Mouse (Mus musculus): ENCODE measurements around the gene Trmt10c. TPM values are rescaled to one million over a fixed set of nuclear protein-coding genes. Genes with fewer than 3 reads are reported as not detected.
"Not testable (repeated sequence)": the region's sequence is repeated elsewhere in the genome, so short reads cannot be mapped to it uniquely, and the experiment has no call there.

Trmt10c gene
- polyA plus RNA-seq (2017; shearing (Covaris generic)) = 10 to 100 TPM; 25.4 to 29.0 TPM

DNA sequence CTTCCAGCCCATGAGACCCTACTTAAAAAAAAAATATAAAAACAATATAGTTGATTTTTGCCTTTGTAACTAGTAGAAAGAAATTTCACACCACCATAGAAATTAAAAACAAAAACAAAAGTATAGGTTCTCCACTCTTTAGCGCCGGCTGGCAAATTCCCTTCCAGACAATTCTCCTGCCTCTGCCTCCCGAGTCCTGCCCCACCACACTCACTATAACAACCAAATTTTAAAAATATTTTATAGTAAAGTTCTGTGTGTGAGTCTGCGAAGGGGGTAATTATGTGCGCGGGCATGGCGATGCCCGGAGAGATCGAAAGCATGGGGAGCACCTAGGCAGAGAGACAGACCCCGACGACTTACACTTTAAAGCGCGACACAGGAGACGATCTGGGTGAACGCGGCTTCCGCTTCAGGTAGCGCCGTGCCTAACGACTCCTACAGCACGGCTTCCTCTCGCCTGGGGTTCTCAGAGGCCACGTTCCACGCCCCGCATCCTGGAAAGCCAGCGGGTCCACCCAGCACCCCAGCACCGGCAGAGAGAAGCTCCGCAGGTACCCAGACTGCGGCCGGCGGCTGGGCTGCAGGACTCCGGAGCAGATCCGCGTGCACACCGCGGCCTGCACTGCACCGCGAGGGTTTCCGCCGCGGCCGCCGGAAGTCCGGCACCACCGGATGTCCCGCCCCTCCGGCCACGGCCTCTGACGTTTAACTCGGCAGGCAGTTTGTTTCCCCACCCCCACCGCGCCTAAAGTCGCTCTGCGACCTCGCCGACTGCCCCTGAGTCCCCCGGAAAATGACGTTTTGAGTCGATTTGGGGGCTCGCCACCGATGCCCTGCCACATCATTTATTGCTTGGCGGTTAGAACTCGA, at the start of gene Trmt10c:
Gene Trmt10c (minus strand): TSS at position 682 of the 873 bp plus-strand sequence.
- ATAC-seq = peak; percentile 86

DNA sequence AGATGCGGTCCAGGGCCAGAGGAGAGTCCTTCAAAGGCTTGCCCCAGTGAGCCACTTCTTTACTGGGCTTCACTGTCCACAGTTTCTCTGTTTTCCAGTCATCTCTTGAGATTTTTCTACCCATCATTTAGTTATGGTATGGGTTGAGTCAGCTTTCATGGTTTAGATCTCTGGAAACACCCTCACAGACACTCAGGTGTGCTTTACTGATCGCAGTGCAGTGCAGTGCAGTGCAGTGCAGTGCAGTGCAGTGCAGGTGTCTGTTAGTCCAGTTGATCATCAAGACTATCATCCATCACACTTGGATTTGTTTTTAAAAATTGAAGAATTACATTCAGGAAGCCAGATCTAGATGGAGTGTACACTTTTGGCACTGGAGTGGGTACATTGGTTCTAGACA, 48.7 kb upstream of the Trmt10c start:
- ATAC-seq = no peak

DNA sequence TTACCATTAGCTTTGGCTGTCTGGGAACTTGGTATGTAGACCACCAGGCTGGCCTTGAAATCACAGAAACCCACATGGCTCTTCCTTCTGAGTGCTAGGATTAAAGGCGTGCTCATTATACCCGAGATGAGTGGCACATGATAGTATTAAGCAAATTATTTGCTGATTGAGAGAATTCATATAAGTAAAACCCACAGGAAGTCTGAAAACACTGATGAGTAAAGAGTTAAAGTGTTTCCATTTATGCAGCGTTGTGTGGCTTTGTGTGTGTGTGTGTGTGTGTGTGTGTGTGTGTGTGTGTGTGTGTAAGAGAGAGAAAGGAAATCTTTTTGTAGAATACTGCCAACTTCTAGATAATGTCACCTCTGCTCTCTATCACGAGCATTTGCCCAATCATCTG, 44.1 kb upstream of the Trmt10c start:
- ATAC-seq = no peak

DNA sequence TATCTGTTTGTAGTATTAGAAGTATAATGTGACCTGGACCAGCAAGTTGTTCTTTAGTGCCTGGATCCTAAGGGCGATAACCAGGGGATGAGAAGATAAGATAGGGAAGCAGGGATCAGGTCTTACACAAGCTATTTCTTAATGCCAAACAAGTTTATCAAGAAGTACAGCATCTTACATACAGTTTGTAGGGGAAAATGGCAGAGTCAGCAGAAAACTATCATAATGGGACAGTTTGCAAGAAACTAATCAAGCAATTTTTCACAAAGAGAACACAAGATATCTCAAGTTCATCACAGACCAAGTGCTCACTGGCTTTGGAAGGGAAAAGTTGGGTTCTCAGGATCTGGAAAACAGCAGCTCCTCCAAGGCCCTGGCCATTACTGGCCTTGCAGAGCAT, 41.8 kb upstream of the Trmt10c start:
- ATAC-seq = no peak

DNA sequence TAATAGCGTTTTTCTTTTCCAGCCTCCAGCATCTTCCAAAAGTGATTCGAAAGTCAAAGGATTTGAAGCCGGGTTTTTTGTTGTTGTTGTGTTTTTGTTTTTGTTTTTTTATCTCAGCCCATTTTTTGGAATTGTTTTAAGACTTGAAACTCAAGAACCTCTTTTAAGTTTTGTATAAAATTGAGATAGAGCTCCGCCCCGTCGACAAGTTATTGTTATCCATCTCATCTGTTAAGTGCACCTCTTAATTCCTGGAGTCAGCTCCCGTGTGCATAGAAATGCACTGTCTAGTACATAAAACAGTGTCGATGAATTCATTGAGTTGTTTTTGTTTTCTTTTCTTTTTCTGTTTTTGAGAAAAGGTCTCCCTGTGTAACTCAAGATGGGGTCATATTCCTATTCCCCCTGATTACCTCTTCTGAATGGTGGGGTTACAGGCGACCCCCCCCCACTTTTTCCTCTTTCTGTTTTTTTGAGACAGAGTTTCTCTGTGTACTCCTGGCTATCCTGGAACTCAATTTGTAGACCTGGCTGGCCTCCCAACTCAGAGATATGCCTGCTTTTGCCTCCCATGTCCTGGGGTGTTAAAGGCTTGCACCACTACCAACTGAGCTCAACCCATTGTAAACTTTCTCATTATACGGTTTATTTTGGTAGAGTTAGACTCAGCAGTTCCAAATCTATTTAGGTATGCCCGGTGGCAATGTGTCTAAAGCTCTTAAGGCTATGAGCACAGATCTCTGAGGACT, 38.7 kb upstream of the Trmt10c start:
- ATAC-seq = peak; percentile 8

DNA sequence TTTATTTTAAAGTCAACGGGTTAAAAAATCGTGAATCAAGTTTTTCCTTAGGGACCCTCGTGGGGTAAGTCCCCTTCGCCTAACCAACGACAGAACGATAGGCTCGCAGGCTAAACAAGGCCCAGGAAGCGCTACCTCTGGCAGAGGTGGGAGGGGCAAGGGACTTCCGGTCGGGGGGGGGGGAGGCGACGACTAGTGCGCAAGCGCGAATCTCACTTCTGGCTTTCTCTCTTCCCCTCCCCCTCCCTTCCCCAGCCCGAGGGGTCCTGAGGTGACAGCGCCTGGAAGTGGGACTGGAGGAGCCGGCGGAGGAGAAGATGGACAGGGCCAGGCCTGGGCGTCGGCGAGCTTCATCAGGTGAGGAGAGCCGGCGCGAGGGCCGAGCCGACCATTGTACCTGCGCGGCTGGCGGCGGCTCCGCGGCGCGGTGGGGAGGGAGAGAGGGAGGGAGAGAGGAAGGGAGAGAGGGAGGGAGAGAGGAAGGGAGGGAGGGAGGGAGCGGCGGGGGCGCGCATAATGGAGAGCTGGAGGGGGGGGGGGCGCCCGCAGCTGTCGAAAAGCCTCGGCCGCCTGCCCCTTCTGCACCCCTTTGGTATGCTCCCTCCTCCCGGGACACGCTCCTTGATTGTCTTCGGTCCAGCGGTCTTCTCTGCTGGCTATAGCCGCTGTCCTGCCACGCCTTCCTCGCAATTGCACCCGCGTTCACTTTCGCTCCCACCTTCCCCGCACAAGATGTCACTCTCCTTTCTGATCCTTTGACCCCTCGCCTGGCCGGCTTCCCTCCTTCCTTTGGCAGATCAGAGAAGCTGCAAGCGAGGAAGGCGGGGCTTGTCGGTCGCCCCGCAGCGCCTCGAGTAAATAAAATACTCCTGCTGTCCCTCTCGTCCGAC, 37.8 kb upstream of the Trmt10c start:
- ATAC-seq = peak; percentile 78

DNA sequence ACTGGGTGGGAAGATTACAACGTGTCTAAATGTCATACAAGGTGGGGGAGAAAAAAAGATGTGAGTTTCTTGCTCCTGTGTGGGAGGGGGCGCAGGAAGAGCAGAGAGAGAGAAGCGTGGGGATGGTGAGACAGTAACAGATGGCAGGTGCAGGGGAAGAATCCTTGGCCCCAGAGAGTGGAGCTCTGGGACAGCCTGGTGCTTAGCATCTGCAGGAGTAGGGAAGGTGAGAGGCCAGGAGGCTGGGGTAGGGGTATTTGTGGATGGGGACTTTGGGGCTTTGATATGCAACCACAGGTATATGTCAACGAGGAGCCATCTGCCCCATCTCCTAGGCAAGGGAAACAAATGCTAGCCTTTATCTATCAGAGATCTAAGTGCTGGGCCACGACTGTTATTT, 36.9 kb upstream of the Trmt10c start:
- ATAC-seq = peak; percentile 11

DNA sequence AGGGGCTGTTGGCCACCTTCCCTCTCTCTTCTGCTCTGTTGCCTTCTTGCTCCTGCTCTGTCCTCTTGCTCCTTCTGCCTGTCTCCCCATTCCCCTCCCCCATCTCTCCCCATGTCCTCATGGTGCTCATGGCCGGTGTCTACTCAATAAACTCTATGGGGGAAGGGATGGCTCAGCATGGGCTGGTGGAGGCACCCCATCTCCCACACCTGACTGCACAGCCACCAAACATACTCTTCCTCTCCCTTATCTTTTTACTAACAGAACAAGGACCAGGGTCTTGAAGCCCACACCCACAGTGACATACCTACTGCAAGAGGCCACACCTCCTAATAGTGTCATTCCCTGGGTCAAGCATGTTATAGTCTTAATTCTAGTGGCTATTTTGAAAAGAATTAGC, 36.5 kb upstream of the Trmt10c start:
- no peak for ATAC-seq

DNA sequence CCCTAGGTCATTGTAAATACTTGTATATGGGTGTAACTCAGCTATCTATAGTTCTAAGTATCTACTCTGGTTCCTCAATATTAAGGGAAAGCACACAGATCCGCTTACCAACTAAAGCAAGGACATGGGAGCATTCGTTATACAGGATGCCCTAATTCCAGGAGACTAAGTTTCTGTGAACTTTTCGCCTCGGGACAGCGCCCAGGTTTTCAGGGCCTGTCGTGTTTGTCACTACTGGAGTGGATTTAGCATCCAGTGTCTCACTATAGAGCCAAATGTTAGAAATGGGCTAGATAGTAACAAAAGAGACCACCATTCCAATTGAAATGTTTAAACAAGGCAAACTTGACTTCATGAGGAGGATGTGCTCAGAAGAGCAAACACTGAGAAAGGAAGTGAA, 35.5 kb upstream of the Trmt10c start:
- not testable (repeated sequence) for ATAC-seq

DNA sequence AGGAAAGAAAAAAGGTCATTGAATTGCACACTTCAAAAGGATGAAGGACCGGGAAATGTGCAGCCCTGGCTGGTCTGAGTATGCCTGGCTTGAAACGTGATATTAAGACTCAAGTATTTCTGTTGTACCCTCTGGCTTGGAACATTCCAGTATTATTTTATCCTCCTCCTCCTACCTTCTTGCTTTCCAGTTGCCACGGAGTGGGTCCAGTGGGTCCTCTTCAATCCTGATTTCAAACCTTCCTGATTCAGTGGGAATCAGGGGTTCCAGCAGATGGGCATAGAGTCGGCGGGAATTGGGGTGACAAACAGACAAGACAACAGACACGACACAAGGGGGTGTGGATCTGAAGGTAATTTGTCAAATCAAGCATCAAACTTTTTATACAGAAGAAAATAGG, 34.9 kb upstream of the Trmt10c start:
- no peak for ATAC-seq

DNA sequence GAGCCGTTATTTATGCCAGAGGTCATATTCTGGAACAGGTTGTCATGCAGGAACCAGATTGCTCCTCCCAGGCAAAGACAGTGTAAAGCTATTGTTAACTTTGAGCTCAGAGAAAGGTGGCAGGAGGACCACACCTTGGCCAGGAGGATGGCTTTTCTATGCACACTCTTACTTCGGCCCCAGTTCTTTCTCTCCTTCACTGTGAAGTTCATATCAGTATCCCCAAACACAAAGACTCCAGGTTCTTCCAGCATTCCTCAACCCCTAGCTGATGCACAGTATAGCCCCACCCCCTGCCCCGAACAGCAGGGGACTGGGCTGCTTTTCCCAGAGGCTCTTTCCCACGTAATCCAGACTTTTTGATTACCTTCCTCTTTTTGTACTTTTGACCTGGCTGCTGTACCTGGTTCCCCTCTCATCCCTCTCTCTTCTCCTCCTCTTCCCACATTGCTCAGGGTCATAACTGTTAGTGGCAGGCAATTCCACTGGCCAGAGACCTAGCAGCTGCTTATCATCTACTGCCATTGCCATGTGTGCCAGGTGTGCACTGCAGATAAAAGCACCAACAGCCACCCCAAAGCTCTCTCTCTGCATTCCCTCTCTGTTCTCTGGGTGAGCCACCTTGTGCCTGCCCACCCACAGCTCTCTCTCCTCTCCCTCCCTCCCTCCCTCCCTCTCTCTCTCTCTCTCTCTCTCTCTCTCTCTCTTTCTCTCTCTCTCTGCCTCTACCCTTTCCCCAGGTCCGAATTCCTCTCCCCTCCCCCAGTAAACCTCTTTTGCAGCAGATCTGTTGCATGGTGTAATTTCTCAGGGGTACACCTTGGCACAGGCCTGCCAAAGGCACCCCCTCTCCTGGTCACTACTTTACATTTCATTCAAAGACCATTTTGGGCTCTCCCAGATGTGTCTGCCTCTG, 34.0 kb upstream of the Trmt10c start:
- no peak for ATAC-seq

DNA sequence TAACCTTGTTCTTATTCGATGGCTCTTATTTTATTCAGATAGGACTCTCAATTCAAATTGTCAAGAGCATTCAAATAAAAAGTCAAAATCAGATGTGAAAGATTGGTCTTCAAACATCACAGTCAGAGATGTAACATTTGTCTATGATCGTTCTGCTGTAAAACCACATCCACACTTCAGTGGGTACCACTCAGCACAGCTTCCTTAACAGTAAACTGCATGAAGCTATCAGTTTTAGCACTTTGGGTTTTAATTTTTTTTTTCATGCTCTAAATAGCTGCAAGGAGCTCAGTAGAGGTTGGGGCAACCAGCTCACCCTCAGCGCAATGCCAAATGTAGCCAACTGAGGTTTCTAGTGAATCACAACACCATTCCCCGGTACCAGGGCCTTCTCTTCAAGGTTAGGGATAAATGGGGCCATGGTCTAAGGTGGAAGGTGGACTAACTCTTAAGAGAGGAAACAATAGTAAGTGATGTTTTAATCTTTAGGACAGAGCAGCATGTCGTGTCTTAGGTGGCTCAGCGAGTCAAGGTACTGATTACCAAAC, 31.0 kb upstream of the Trmt10c start:
- ATAC-seq = no peak

DNA sequence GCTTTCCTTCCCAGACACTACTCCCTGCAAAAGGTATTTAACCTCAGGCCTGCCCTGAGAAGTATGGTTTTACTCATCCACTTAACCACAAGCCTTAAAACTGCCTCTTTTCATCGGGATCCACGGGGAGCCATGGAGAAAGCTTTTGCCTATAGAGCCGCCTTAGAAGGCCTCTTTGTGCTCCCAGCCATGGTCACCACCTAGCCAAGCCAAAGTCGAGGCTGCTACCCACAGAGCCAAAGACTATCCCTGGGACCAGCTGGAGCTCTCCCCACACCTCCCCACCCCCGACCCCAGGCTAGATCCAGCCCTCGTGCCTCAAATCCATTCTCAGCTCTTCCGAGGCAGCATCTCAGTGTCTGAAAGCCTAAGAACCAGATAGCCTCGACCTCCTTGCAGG, 28.5 kb upstream of the Trmt10c start:
- ATAC-seq = no peak

DNA sequence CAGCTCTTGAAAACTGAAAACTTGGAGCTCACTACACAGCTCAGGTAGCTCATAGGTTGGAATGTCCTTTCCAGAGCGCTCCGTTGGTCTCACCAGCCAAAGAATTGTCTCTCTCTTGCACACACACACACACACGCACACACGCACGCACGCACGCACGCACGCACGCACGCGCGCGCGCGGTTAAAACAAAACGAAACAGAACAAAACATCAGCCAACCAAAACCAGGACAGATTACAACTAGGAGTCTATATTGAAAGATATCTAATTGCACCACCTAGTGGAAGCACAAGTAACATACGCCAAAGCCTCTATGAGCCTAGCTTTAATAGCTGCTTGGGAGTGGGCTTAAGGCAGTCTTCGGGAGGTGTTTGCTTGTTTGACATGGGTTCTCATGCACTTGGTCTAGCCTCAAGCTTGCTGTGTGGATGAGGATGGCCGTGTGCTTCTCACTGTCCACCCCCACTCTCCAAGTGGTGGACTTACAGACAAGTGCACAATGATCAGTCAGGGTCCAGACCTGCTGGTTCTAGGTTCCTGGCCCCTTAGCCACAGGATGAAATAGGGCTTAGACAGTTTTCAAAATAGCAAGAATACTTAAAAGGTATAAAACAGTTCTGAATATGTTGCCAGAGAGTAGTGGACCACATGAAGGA, 26.8 kb upstream of the Trmt10c start:
- ATAC-seq = peak; percentile 99

DNA sequence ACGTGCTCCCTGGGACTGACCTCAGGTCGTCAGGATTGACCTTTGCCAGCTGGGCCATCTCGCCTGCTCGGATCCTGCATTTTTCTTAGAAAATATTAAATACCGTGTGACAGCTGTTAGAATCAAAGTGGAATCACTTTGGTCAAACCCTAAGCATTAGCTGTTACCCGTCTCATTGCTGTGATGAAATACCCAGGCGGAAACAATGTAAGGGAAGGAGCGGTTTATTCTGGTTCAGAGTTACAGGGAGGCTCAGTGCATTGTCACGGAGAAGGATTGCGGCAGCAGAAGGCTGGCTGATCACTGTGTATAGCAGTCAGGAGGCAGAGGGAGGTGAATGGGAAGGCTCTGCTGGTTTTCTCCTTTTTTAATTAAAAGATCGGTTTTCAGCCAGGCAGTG, 25.4 kb upstream of the Trmt10c start:
- ATAC-seq = no peak

DNA sequence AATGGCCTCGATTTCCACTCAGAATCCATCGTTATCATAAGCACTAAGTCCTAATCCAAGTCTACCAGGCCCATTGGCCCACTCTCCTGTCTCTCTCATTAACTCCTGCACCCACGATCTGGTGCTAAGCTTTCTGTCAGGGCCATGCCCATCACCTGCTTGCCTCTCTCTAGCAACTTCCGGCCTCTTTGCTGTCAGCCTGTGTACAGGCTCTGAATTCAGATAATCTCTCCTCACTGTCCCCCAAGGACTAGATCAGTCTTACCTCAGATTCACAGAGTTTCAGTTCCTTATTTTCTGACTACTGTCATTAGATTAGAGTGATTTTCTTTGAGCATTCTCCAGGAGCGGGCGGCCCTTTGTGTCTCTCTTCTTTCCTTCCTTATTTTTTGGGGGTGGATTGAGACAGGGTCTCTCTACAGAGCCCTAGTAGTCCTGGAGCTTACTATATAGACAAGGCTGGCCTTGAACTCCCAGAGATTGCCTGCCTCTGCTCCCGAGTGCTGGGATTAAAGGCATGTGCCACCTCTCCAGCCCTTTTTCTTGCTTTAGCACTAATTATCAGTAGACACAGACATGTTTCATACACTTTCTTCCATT, 24.5 kb upstream of the Trmt10c start:
- no peak for ATAC-seq

DNA sequence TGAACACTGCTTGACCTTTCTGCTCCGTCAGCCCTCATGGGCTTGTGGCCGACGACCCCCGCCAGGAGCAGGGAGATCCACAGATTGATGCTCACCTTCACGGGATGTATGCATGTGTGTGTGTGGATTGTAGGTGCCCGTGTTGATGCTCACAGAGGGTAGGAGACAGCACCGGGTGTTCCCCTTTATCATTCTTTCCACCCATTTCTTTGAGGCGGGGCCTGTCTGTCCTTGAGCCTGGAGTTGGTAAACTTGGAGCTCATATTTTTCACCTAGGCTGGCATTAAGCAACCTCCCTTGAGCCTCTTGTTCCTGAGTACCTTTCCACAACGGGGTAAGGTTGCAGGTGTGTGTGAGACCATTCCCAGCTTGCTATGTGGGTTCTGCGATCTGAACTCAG, 20.5 kb upstream of the Trmt10c start:
- no peak for ATAC-seq

DNA sequence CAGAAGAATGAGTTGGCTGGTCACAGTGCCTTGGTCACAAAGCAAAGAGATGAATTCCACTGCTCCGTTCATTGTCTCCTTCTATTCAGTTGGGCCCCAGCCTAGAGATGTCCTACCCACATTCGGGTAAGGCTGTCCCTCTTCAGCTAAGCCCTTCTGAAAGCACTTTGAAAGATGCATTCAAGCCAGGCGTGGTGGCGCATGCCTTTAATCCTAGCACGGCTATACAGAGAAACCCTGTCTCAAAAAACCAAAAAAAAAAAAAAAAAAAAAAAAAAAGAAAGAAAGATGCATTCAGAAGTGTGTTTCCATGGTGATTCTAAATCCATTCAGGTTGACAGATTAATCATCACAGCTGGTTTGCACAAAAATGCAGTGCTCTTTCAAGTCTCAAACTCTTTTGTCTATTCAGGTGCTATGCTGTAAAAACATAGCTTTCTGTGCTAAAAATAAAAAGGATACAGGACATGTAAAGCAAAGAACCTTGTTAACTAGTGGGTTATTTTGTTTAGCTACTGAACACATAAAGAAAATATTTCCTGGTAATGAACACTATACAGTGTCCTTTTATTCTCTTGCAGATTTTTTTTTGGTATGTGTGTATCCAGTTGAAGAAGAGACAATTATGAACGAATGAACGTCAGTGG, 19.4 kb upstream of the Trmt10c start:
- ATAC-seq = no peak

DNA sequence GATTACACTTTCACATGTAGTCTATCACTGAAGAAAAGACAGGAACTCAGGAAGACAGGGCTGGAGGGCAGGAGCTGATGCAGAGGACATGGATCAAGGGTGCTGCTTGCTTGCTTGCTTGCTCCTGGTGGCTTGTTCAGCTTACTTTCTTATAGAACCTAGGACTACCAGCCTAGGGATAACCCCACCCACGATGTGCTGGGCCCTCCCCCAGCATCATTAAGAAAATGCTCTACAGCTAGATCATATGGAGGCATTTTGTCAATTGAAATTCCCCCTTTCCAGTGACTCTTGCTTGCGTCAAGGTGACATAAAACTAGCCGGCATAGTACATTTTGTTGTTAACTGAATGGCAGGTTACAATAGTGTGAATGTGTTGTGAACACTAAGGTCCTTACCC, 18.3 kb upstream of the Trmt10c start:
- no peak for ATAC-seq

DNA sequence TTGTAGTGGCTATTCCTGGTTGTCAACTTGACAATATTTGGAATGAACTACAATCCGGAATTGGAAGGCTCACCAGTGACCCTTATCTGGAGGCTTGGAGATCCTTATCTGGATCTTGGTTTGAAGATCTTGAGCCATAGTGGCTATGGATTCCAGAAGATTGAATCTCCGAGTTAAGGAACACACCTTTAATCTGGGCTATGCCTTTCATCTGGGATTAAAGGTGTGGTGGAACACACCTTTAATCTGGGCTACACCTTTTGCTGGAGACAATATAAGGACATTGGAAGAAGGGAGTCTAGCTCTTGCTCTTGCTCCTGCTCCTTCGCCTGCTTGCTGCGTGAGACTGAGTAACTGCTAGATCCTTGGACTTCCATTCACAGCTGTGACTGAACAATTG, 10.4 kb upstream of the Trmt10c start, which contains the start of gene Senp7:
Gene Senp7 (plus strand): TSS at position 301 of the 400 bp plus-strand sequence.
- ATAC-seq = not testable (repeated sequence)

All from activated CD4-positive, CD25-positive, alpha-beta regulatory T cell, adult 4 months (primary cell).